Mouse (Mus musculus): Measurements from ENCODE around the gene Zbtb24. TPM values are rescaled to one million over a fixed set of nuclear protein-coding genes. Genes with fewer than 3 reads are reported as not detected.

The Zbtb24 gene
- polyA plus RNA-seq, 1 experiment from 2014 or later = 20.1 TPM

Other genes with a start within 250 kb of the Zbtb24 start
- gene Fig4, start 147.1 kb upstream of the Zbtb24 start, polyA plus RNA-seq (2014; fragmentation: Nextera tagmentation; extraction: Ambion mirVana) = 23.3 and 26.8 TPM in 2 replicates
- gene Ak9, start 146.4 kb upstream of the Zbtb24 start, polyA plus RNA-seq (2014; fragmentation: Nextera tagmentation; extraction: Ambion mirVana) = 0.25 and 0.46 TPM in 2 replicates
- gene Mical1, start 25.9 kb downstream of the Zbtb24 start, polyA plus RNA-seq (2014; fragmentation: Nextera tagmentation; extraction: Ambion mirVana) = 26.6 and 28.1 TPM in 2 replicates
- gene Smpd2, start 40.0 kb downstream of the Zbtb24 start, polyA plus RNA-seq (2014; fragmentation: Nextera tagmentation; extraction: Ambion mirVana) = 45.9 and 47.6 TPM in 2 replicates
- gene Ppil6, start 40.1 kb downstream of the Zbtb24 start, polyA plus RNA-seq (2014; fragmentation: Nextera tagmentation; extraction: Ambion mirVana) = 1.3 and 1.4 TPM in 2 replicates
- 122 and 123 TPM in 2 replicates for gene Cd164, start 69.0 kb downstream of the Zbtb24 start, polyA plus RNA-seq (2014; fragmentation: Nextera tagmentation; extraction: Ambion mirVana)